Mouse (Mus musculus) gastrocnemius, postnatal 10 days (tissue): ENCODE results near the gene Arhgef3. TPM values are rescaled to one million over a fixed set of nuclear protein-coding genes. Genes with fewer than 3 reads are reported as not detected.

Source experiments
- DNase-seq: peaks from one replicate; pipeline ENCODE4 v3.0.0; 2021; ENCODE audit warnings: mixed read lengths
- total RNA-seq, 2 experiments: library from RNA; stranded (reverse); gene quantifications; 2 replicates each; pipeline ENCODE4 v1.2.3; 2021

The Arhgef3 gene
- total RNA-seq, 2 experiments from 2014 or later, result 15.6 to 18.1 TPM

DNA sequence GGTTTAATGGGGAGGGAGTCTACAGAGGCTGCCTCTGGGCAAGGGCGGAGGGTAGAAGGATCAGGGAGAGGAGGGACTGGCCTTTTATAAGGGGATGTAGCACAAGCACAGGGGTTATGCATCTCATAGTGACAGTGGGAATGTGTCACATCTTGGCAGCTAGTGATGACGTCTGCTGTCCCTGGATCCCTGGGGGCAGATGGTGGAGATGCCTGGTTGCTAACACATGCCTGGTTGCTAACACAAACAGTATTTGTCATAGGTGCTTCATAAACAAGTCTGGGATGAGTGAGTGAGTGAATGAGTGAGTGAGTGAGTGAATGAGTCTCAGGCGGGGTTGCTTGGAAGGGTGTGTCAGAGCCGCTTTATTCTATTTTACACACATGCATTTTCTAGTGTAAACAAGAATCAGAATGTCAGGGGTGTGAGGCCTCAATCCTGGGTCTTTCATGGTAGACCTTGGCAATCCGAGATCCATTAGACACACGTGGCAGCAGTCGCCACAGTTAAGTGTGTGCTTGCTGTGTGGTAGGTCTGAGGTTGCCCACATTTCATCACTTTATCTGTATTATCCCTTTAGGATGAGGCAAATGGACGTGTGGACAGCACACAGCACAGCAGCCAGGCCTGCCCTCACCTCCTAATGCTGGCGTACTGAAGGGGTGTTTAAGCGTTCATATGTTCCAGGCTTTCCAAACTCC lies 156.8 kb downstream of the Arhgef3 start:
- no peak for DNase-seq

DNA sequence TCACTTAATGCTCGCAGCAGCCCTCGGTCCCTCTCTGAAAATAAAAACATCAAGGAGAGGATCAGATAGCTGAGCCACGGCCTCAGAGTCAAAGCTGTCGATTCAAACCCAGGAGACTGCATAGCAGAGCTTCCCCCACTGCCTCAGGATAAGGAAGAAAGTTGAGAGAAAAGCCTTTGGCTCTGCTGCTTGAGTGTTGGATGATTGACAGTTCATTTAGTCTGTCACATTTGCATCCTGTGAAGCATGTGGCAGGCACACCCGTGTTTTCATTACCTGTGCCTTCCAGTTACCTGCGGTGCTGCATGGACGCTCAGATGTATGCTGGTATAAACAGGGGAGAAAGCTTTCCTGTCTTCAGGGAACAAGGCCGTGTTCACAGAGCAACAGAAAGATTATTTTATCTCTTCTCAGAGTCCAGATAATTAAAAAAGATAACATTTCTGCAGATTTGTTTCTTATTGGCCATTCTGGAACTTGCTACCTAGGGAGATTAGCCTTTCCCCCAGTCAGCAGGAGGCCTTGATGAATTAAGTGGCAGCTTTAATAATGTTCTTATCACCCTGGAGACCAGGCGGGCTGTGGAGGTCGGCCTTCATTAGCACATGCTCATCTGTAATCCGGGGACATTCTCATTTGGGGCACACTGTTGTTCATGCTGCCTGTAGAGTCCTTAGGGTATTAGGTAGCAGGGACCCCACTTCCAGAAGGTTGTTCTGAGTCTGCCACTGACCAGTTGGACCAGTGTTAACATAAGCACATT lies 157.6 kb downstream of the Arhgef3 start:
- no peak for DNase-seq

DNA sequence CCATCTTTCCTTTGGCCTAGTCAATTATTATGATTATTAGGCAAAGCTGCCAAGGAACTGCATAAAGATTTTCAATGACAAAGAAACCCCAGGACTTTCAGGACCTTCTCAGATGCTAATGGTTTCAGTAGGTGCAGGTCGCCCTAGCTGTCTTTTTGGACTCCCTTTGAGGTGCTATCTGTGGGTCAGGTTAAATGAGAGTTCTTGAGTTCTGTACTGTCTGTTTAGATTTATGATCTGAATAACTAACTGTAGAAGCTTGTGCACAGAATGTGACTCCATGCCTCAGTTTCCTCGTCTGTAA lies 158.1 kb downstream of the Arhgef3 start:
- DNase-seq, result no peak

DNA sequence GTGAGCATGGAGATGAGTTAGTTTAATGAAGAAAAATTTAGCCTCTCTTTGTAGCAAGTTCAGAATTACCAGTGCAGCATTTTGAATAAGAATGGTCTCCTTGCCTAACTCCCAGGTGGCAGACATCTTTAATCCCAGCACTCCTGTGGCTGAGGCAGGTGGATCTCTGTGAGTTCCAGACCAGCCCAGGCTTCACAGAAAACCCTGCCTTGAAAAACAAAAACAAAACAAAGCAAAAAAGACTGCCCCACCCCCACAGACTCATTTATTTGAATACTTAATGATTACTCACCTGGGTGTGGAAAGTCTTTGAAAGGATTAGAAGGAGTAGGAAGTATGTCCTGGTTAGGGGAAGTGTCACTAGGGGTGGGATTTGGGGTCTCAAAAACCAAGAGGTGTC lies 158.5 kb downstream of the Arhgef3 start:
- no peak for DNase-seq

DNA sequence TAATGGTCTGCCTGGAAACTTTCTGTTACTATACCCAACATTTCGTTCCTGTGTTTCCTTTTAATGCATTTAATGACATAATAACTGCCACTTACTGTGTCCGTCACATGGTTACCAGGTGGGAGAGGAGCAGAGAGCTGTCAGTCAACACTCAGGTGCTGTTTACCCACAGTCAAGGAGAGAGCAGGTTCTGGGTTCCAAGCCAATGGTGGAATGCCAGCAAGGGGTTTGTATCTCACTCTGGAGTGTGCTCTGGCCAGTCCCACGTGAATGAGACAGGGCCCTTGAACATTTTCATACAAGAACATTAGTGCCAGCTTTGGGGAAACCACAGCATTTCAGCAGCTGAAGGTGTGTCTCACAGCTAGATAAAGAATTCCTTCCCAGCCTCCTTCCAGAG lies 162.6 kb downstream of the Arhgef3 start:
- no peak for DNase-seq

DNA sequence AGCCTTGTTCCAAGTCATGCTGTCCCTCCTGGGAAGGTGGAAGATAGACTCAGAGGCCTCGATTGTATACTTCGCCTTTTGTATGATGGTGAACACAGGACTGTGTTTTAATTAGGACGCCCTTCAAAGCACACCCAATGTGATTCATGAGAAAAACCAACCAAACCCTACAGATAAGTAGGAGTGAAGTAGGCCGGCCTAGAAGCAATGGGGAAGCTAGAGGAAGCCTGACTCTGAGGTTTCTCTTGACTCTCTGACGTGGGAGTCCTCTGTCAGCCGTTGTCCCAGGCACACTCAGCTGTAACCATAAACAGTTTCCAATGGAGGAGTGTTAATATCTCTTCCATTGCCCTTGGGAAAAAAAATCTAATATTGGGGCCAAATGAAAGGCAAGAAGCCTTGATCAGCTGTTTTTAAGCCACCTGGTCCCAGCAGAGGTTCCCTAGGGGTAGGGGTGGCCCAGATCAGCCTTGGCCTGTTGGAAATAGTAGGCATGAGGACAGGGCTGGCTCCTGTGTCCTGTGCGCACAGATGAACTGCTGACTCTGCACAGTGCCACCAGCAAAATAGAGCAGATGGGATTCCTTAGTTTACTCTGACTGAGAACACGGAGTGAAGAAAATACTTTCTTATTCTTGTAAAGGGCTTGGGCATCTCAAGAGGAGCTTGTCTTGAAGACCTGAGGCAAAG lies 165.6 kb downstream of the Arhgef3 start:
- no peak for DNase-seq

DNA sequence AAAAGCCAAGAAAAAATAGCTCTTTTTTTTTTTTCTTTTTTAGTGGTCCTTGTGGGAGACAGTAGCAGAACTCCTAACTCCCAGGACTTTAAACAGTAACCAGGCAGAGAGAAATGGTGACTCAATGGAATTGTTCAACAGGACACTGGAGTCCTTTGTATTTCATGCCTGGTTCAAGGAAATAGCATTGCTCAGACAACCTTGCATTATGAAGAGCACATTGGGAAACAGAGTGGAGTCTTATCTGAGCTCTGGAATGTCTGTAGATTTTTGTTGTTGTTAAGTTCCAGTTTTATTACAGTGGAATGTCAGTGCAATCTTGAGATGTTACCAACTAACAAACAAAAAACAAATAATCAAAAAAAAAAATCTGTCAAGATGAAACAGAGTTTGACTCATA lies 169.3 kb downstream of the Arhgef3 start:
- no peak for DNase-seq

DNA sequence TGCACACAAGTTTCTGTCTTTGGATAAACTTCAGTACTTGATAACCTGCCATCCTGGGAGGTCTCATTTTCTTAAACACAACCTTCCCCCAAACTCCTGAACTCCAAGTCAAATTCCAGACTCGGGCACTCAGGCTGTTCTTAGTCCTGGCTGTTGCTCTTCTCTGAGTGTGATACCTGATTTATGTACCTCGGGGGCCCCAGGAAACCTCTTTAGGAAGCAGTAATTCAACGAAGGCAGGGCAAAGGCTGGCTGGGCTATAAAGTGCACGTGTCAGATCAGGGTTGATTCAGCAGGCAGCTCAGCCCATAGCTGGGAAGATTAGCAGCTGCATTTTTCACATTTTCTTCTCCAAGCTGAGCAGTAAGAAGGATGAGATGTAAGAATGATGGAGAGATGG lies 171.5 kb downstream of the Arhgef3 start:
- DNase-seq, result no peak

DNA sequence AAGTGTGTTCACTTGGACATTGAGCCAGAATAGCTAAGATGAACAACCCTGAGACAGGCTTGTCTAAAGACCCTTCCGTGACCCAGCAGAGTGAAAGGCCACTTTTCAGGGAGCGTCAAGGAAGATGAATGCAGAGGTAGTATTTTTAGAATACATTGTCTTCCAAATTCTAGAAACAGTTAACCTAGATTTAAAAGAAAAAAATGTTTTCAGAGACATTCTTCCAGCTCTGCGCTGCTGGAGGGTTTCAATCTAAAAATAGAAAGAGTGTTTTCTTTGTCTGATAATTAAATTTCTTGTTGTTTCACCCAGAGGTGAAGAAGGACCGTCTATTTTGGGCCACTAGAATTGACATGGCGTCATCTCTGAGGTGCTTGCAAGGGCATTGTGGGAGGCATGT lies 174.4 kb downstream of the Arhgef3 start:
- DNase-seq, result no peak

DNA sequence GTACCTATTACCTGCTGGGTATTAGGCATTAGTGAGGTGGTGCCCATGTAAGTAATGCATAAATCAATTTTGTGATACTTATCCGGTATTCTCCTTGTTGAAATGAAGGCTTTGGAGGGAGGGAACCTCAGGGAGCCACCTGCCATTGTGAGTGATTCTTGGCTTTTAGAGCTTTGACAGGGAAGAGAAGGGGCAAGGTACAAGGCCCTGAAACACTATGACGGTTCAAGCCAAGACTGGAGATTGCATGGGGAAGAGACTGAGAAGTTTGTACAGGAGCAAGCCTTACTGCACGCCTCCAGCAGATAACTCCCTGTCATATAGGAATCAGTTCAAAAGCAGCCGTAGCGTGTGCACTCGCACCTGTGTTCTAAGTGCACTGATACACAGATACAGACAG lies 177.4 kb downstream of the Arhgef3 start:
- DNase-seq, result no peak

DNA sequence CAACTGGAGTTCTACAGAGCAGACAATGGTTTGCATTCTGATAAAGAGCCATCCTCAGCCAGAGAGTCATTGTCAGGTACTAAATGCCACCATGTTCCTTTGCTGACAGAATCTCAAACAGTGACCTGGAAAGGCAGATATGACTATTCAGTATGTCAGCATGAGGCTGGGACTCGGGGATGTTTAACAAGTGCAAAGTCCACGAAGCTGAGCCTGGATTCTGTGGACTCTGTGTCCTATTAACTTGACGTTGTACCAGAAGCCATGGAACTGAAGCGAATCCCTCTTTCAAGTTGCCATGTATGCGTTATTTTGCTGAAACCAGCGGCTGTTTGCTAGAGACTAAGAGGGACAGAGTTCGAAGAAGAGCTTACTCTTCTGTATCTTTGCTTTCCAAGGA lies 181.1 kb downstream of the Arhgef3 start:
- no peak for DNase-seq

DNA sequence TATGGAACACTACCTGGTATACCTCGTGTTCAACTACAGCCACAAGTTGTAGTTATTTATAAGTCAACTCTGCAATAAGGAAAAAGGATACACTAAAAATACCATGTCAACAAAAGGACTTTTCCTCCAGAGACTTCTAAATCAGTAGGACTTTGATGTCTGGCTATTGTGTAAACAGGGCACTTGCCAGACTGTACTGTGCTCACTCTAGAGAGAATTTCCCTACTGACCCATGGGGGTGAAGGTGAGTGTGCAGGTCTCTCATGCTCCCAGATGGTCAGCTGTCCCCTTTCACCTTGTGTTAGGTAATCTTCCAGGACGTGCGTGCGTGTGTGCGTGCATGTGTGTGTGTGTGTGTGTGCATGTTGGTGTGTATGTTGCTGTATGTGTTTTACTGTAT lies 182.3 kb downstream of the Arhgef3 start:
- no peak for DNase-seq

DNA sequence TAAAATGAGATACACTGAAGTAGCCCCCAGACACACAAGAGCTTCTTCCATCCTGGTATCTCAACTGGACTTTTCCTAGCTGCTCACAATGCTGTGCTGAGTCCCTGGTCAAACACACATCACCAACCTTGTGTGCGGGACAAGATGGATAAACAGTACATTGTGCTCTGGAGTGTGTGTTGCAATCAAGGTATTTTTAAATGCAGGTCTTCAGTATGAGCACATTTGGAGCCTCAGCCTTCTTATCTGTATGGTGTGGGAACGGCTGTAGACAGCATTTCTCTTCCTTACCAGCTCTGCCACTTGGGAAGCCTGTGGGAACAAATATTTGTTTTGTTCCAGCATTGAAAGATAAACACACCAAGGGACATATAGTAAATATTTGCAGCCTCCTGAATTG lies 184.2 kb downstream of the Arhgef3 start:
- no peak for DNase-seq

DNA sequence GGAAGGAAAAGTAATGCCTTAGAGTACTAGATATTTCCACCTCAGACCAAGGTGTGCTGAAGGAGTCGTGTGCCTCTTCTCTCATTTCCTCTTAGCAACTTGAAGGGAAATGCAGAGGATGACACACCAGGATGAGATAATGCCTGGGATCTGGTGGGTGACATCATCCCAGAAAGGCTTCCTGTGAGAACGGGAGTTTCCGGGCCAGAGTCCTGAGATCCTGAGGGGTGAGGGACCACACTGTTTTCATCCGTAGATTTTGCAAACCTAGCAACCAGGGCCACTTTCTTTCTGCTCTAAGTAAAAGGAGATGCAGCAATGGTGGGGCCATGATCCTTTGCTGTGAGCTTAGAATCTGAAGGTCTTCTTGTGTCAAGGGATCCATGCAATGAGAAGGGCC lies 185.0 kb downstream of the Arhgef3 start:
- DNase-seq, result no peak

DNA sequence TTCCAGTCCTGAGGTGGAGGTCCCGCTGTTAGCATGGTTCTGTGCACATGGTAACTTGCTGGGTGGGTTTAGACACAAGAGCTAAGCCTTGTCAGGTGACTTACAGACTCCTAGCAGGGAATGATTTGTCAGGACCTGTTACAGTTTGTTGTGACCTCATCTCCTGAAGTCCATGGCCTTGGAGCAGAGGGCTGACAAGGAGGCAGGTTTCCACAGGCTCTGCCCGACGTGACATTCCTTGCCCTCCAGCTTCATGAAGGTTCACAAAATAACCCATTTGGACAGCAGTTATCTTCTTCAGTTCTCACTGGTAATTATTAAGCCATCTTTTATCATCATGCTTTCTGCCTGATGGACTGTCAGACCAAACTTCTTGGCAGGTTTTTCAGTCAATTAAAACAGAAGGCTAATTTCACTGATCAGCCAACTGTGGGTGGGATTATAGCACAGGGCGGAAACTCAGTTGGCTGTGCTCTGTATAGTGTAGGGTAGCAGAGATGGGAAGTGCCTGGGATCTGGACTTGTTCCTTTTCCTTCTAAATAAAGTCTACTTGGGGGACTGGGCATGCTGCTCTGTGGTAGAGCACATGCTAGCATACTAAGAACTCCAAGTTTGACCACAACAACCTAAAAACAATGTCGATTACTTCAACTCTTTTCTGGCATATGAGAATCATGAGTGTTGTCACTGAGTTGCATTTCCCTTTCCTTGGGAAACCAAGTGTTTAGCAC lies 187.2 kb downstream of the Arhgef3 start:
- DNase-seq, result no peak

DNA sequence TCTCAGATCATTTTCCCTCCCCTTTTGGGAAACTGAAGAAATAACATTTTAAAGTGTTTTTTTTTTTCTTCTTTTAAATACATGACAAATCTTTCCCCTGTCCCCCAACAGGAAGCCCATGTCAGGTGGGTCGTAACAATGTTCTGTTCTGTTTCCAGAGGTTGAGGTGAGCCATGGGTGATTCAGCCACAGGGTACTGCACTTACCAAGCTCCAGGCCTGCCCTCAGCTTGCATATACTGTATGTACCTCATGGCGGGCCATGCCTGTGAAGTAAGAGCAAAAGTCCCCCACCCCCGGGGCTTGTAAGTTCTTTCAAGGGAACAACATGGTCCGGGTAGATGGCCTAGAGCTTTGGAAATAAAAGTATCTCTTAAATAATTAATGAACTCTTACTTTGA lies 188.6 kb downstream of the Arhgef3 start:
- no peak for DNase-seq

DNA sequence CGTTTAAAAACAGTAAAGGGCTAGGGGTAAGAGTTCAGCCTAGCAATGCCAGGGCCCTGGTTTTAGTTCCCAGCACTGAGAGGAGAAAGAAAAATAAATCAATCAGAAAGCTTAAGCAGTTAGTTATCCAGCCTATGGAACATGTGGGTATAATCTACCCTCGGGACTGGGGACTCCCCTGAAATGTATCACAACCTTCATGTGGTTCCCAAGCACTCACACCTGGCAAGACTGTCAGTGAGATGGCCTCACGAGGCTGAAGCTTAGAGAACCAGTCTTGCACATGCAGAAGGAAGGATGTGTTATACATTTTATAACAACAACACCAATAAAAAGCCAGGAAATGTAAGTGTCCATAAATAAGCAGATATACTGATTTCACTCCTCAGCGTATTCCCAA lies 189.7 kb downstream of the Arhgef3 start:
- DNase-seq, result no peak

DNA sequence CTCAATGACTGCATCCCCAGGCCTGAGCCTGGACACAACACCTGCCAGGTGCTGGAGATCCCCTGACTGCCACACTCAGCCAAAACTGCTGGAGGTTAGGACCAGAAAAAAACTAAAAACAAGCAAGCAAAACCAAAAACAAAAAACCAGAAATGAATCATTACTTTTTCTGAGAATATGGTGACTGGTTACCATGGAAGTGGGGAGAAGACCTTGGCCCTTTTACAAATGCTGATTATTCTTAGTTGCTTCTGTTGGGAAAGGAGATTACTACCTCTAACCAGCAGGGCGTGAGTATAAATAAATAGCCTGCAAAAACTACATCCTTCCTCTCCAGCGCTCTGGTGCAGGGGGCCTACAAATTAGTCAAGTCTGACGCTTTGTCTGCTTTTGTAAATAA lies 194.1 kb downstream of the Arhgef3 start:
- no peak for DNase-seq

DNA sequence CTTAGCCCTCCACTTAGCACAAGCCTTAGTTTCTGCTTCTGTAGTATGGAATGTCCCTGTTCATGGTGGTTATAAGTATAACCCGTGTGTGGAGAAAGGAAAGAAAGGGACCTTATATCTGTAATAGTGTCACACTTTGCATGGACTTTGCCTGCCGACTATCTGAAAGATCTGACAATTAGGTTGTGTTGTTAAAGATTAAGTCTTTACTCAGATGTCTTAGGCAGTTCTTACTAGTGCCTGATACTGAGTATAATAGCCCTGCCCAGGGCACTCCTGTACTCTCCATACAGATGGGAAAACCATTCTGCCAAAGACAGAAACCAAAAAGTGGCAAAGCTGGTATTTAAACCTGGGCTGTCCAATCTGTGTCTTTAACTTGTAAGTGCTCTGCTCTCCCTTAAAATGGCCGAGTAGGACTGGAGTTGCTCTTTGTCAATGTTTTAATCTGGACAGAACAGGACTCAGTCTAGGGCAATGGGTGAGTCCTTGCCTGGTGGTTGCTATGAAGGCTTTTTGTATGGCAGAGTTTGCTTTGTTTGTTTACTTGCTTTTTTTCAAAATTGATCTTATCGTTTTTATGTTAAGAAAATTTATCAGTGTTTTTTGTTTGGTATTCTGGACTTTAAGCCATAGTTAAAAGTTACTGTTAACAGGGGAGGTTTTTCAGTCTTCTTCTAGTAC lies 196.0 kb downstream of the Arhgef3 start:
- no peak for DNase-seq

DNA sequence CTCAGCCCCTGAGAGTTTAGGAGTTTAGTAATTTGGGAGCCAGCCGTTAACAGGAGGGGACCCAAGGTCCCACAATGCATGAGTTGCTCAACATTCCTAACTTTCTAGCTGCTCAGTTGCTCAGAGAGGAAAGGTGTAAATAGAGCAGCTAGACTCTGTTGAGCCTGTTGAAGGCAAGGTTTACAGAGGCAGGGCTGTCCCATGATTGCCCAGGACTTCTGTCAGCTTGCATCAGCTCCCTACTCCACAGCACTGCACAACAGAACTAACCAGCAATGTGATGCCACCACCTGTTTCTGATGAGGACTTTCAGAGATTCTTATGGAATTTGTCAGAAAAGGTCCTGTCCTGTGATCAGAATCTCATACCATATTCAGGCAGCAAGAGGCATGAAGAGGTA lies 197.7 kb downstream of the Arhgef3 start:
- DNase-seq, result no peak

DNA sequence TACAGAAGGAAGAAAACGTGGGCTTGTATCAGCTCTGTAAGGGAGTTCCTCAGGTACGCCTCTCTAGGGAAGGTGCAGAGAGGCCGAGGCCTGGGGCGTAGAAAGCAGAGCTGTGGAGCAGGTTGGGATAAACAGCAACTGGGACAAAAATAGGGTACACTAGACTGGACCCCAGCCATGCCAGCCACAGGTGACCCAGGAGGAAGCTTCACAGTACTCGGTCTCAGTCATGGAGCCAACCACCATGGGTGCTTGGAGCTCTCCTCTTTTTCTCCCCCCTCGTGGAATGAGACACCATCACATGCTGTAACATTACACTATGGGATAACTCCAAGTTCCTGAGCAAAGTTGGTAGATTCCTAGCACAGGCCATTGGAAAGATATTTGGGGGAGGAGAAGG lies 201.0 kb downstream of the Arhgef3 start:
- no peak for DNase-seq

DNA sequence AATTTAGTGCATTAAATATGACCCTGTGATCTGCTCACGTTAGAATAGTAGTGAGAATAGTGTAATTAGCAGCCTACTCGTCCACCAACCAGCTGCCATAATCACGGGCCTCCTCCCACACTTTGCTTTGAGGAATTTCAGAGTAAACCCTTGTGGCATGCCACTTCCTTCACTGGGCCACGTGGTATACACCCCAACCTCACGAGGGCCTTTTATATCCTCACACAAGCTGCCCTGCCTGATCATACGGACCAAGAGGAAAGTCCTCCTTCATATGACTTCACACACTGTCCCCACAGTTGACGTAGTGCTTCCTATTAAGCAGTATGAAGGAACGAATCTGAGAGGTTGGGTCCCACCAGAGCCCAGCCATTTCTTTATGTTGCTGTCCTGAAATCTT lies 202.4 kb downstream of the Arhgef3 start:
- no peak for DNase-seq

DNA sequence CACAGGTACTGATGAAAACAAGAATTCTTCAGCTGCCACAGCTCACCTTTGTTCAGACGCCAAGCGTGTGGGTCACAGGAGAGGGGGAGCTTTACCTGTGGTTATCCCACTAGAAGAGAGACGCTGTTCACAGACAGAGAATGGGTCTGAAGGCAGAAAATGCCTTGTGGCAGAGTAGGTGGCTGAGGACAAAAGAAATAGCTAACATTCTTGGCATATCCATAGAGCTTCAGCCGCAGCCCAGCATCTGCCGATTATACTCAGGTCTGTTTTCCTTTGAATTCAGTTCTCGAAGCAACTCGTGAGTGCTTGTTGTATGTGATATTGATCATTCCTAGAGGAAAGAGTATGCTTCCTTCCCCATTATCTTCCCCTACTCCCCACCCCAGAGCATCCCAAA lies 204.7 kb downstream of the Arhgef3 start:
- DNase-seq, result no peak
